Mouse (Mus musculus) kidney, adult 8-10 months (tissue): ENCODE results near the gene Zc3h12c.
"Not testable (repeated sequence)": the region's sequence is repeated elsewhere in the genome, so short reads cannot be mapped to it uniquely, and the experiment has no call there.

Source experiments
- DNase-seq, 2 experiments: peaks; one replicate each; pipeline ENCODE4 v3.0.0; 2022

Gene Zc3h12c

GRCm38 (mm10) chr9:52100426-52100825 lies 67.9 kb downstream of the Zc3h12c start:
- DNase-seq: no peak

DNA sequence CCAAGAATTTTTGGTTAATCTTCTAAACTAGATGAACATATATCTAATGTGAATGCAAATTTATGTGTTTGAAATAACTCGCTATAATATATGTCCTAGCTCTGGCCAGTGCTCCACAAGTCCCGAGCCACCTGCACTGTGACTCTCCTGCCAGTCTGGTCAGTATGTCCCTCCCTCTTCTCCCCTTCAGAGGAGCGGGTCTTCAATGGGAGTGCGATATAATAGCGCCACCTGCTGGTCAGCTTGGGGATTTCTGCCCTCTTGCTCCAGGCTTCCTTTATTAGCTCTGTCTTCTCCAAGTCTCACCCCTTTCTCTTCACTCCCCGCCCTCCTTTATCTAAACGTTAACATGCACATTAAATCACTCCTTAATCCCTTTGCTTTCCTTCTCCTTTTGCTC lies 69.8 kb downstream of the Zc3h12c start:
- DNase-seq: peak; percentile 72 to 88

DNA sequence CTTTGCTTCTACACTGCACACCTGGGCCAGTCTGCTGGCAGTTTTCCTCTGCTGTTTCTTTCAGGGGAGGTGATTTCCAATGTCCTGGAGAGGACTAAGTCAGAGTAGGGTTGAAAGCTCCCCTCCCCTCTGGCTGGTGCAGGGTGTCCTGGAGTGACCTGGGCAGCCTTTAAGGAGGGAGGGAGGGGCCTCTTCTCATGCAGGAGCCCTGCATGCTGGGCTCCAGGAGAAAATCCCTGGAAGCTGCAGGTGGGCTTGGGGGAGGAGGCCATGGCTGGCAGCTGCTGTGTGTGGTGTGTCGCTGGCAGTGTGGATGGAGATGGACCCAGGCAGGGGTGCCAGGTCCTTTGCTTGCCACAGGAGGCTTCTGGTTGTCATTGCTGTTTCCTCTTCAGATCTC lies 71.0 kb downstream of the Zc3h12c start:
- no peak for DNase-seq

DNA sequence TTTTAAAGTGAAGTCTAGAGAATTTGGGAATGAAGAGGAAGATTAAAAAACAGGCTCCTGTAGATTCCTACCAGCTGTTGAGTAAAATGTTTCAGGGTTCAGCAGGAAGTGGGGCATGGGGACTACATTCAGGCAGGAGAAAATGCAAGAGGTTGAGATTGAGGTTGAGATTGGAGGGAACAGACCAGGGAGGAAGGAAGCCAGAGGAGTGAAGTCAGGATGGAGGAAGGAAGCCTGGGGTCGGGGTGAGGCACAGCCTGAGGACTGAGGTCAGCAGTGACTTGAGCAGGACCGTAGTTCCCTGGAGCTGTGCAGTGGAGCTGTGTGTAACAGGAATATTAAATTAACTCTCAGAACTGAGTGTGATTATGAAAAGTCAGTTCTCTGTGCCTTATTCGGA lies 72.7 kb downstream of the Zc3h12c start:
- no peak for DNase-seq

DNA sequence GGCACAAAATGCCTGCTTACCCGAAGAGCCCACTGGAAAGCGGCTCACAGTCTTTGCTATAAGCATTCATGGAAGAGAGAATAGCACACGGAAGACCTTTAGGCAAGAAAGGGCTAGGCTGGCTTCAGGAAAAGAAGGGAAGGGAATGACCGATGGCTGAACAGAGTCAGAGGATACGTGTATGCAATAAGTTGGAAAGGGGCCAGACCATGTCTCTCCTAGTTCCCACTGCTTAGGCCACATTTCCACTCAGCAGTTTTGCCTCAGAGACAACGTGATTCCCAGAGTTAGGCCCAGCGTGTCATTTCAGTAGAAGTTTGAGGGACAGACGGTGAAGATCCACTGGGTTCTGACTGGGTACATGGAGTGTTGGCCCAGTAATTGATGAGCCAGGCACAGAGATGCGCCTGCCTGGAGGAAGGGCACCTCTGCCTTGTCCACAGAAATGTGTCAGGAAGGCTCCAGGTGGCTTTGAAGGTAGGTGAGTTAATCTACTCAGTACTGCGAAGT lies 73.8 kb downstream of the Zc3h12c start:
- no peak for DNase-seq

- no peak for DNase-seq
Observed at GRCm38 (mm10) chr9:52094016-52094415, 74.4 kb downstream of the Zc3h12c start.

GRCm38 (mm10) chr9:52093108-52093507 lies 75.3 kb downstream of the Zc3h12c start:
- DNase-seq: no peak

DNA sequence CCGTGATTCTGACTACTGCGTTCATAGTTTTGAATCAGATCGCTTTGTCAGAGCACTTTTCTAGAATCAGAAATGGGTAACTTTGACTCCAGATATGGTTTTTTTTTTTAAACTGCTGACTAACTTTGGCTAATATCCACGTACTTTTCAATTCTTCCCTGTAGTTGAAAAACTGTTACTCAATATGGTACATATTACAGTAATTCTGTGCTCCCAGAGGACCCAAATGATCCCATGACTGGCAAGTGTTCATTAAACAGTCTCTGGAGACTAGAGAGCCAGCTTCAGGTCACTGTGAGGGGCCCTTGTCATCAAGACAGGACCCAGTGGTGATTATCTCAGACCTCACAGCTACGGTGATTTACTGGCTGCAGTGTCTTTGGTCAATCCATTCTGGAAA lies 76.1 kb downstream of the Zc3h12c start:
- no peak for DNase-seq

- no peak for DNase-seq
Observed at GRCm38 (mm10) chr9:52091752-52092151, 76.6 kb downstream of the Zc3h12c start.

DNA sequence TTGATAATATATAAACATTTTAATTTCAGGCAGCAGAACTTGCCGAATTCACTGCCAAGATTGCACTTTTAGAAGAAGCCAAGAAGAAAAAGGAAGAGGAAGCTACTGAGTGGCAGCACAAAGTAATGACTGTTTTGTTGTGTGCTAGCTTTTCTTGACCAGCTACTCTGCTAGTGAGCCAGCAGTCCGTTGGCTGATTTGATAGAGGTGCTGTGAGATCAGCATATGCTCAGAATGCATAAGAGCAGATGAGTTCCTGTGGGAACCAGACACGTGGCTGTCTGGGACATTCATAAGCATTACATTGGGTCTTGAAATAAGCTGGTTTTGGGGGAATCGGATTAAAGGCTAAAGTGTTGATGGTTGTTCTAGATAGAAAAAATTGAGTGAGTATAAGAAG lies 86.0 kb downstream of the Zc3h12c start:
- DNase-seq: no peak

DNA sequence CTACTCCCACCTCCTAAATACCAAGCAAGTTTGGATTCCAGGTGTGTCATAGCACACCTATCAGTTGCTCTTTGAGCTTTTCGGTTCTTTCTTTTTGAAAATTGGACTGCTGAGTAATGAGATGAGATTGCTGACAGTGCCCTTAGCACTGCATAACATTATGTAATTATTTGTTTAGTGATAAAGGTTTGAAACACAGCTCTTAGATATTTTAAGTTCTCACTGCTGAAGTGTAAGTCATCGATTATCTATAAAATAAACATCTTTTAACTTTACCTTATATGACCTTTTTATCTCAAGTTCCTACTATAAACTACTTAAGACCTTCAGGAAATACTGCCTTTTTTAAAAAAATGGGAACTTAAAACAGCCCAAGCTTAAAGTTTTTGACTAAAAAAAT lies 86.4 kb downstream of the Zc3h12c start:
- DNase-seq: no peak

DNA sequence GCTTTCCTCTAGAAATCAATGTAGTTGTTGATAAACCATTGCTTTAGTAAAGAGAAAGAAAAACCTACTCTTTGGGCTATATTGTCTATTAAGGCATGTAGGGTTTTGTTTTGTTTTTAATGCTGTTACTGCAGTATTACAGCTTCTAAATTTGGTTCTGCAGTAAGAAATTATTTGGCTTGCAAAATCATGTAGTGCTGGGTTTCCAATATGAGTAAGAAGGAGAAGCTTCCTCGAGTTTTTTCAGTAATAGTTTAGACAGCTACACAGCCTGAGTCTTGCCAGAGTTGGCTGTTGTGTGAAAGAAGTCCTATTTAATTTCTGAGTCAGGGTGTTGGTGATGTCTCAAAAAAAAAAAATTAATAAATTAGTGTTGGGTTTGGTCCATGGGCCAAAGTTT lies 90.7 kb downstream of the Zc3h12c start:
- no peak for DNase-seq

DNA sequence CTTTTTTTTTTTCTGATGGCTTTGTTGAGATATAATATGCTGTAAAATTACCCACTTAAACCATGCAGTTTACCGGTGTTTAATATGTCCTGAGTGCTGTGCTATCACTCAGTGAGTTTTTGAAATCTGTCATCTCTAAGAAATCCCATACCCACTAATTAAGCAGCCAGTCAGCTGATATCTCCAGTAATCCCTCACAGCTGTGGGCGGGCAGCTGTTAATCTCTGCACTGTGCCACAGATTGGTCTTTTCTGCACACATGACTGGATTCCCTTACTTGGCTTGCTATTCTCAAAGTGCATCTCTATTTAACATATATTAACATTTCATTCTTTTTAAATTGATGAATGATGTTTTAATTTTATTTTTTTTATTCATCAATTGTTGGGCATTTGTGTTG lies 92.3 kb downstream of the Zc3h12c start:
- no peak for DNase-seq

GRCm38 (mm10) chr9:52072202-52072601 lies 96.2 kb downstream of the Zc3h12c start:
- DNase-seq: no peak

GRCm38 (mm10) chr9:52071352-52071751 lies 97.0 kb downstream of the Zc3h12c start:
- DNase-seq: not testable (repeated sequence)

DNA sequence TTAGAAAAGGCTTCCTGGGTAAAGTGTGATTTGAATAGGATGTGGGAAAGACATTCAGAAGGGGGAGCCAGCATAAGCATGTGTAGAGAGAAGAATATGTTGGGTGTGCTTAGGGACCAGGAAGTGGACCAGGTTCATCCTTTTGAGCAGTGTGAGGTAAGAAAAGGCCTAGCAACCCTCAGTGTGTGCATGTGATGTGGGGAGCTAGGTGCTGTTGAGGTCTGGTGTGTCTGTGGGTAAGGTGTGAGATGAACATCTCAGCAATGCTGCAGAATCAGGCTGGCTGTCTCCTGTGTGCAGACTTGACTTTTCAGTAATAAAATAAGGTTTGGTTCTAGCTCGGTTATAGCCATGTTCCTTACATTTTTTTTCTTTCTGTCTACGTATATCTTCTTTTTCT lies 98.3 kb downstream of the Zc3h12c start:
- DNase-seq: no peak
